Mouse (Mus musculus) liver, embryonic 11.5 days (tissue): ENCODE results near the gene Cdh24. TPM values are rescaled to one million over a fixed set of nuclear protein-coding genes. Genes with fewer than 3 reads are reported as not detected.

Source experiments
- ATAC-seq: fragments of 200-750 bp; cut with Nextera tagmentation; replicated peaks from 2 replicates; pipeline ENCODE4 v1.8.0; 2017; ENCODE audit warnings: moderate number of reproducible peaks, mild to moderate bottlenecking, moderate TSS enrichment, moderate library complexity; ENCODE audit not compliant: low FRiP score
- DNase-seq: peaks from one replicate; pipeline ENCODE4 v3.0.0-alpha.2; 2017; ENCODE audit warnings: low spot score
- H3K27ac ChIP-seq: fragments of 300-500 bp; sonication (generic); 2 replicates; pipeline ENCODE4 v1.5.1; 2014; ENCODE audit warnings: mild to moderate bottlenecking, low read depth, low read length, control low read depth
- H3K27me3 ChIP-seq: fragments of 300-500 bp; sonication (generic); replicated peaks from 2 replicates; pipeline ENCODE4 v1.6.1; 2014; ENCODE audit warnings: low read length, mixed read lengths; ENCODE audit not compliant: control insufficient read depth, insufficient read depth
- H3K36me3 ChIP-seq: fragments of 300-500 bp; sonication (generic); 2 replicates; pipeline ENCODE4 v1.6.1; 2014; ENCODE audit warnings: mild to moderate bottlenecking, low read length, moderate library complexity, mixed read lengths; ENCODE audit not compliant: control insufficient read depth, insufficient read depth
- H3K4me1 ChIP-seq: fragments of 300-500 bp; sonication (generic); replicated peaks from 2 replicates; pipeline ENCODE4 v1.6.1; 2014; ENCODE audit warnings: low read length, mixed read lengths; ENCODE audit not compliant: control insufficient read depth, insufficient read depth
- H3K4me2 ChIP-seq: fragments of 300-500 bp; sonication (generic); 2 replicates; pipeline ENCODE4 v1.6.1; 2014; ENCODE audit warnings: mild to moderate bottlenecking, control low read depth, moderate library complexity
- H3K4me3 ChIP-seq: fragments of 300-500 bp; sonication (generic); 2 replicates; pipeline ENCODE4 v1.5.1; 2014; ENCODE audit warnings: low read depth, low read length, control low read depth
- H3K9ac ChIP-seq: fragments of 300-500 bp; sonication (generic); 2 replicates; pipeline ENCODE4 v1.6.1; 2014; ENCODE audit warnings: low read depth, low read length, control low read depth
- H3K9me3 ChIP-seq: fragments of 300-500 bp; sonication (generic); 2 replicates; pipeline ENCODE4 v1.6.1; 2016; ENCODE audit warnings: low read length, inconsistent platforms, mixed read lengths; ENCODE audit not compliant: control insufficient read depth
- WGBS: fragments of 180-500 bp; shearing (Covaris S2); extraction: QIAGEN DNeasy Blood & Tissue Kit; methylation state at CpG from one replicate; pipeline ENCODE4 v1.1.7; 2014; 5-methylcytosine and 5-hydroxymethylcytosine counted together
- polyA plus RNA-seq: library from polyadenylated mRNA; unstranded; fragments of >200 nt; fragmentation: Nextera tagmentation; extraction: Ambion mirVana; gene quantifications from 2 replicates; pipeline ENCODE4 v1.2.1, GENCODE M21; 2014

Gene Cdh24
- polyA plus RNA-seq, result 1.7 and 1.9 TPM in 2 replicates

DNA sequence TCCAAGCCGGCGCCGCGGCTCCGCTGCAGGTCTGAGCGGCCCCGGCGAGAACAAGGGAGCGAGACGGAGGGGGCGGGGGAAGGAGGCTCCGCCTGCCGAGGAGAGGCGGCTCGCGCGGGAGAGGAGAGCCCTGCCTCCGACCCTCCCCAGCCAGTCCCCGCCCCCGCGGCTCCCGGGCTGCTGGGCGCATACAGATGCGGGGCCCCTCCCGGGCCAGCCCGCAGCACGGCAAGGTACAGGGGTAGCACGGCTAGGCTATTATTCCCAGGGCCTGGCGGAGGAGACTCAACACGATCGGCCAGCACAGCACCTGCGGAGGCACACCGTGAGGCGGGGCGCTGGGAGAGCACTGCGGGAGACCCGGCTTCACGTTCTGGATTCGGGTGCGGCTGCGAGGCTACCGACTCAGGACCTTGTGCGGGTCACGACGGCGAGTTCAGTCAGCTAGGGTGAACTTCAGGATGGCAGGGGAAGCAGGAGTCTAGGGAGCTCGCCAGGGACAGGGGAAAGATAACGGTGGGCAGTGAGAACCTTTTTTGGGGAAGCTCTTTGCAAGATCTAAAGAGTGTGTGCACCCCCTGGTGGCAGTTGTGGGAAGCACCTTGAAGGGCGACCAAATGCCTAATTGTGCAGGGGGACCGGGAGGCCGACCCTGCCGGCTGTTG is at the start of gene Cdh24:
Gene Cdh24, minus strand, starts transcription at position 60 of the 665 bp plus-strand sequence.
- Histone ChIP-seq H3K27ac (peak within 1 kb of the TSS; percentile 64), H3K9ac (peak within 1 kb of the TSS; percentile 77), H3K4me3 (peak within 1 kb of the TSS; percentile 67), H3K27me3 (0 out of 2 replicates have a peak, but pooled peaks cover 3% of the 10 kb centered on the region), H3K4me1 (0 out of 2 replicates have a peak, but pooled peaks cover 9% of the 10 kb centered on the region), H3K9me3 (no peaks in the 10 kb centered on the region), H3K36me3 (peaks cover 37% of the 10 kb centered on the region), H3K4me2 (peak within 1 kb of the TSS; percentile 99)
- peak; percentile 94 for ATAC-seq
- 1% methylated on average over 52 of the region's 52 CpGs for WGBS
- peak; percentile 95 for DNase-seq

DNA sequence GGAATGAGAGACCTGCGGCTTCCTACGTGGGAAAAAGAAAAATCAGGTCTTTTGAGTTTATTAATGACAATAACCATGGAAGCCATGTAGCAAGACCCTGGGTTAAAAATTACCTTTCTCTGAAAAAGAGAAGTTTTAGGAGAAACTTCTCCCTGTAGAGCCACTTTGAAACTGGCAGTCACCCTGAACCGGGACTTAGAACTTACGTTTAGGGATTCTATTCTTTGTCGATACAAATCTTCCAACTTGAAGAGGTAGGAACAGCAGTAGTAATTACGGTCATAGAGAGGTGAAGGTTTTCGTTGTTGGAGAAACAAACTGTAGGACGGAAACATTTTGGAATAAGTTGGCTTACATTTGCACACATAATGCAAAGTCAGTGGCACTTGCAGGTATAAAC is 46.1 kb upstream of the Cdh24 start:
- Histone ChIP-seq H3K9ac (peak overlapping the region; percentile 95), H3K4me3 (peak overlapping the region; percentile 82), H3K36me3 (peaks cover 27% of the 10 kb centered on the region; the same call in 1 of the 2 replicates), H3K27ac (peak overlapping the region; percentile 97; the same call in 1 of the 2 replicates), H3K4me1 (peaks cover 19% of the 10 kb centered on the region), H3K9me3 (no peaks in the 10 kb centered on the region), H3K27me3 (no peaks in the 10 kb centered on the region), H3K4me2 (peak overlapping the region; percentile 68)
- no peak for ATAC-seq
- no peak for DNase-seq
- 5% methylated on average over 8 of the region's 8 CpGs for WGBS

DNA sequence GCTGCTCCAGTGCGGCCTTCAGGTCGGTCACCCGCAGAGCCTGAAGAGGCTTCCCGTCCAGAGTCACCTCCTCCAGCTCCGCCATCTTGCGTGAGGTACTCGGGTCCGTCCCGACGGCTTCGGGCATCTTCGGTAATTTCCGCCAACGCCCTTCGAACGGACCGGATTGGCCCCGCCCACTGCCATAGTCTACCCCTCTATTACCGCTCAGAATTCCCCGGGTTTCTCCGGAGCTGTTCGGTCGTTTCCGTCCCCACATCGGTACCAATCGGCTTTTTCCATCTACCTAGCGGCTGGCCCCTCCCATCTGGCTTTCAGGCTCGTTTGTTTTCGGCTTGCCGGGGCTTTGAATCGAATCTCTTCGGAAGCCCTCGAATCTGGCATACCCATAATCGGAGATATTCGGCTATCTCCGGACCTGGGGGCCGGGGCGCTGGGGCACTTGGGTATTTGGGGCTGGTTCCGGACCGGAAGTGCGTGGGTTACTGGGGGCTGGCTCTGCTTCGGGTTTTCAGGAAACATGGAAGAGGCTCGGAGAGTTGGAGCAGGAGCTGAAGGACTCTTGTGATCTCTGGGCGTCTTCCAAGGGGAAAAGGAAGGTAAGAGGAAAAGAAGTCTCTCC is 45.5 kb upstream of the Cdh24 start, which contains the start of gene Acin1:
Gene Acin1, minus strand, starts transcription at position 410 of the 622 bp plus-strand sequence.
- H3K27me3 ChIP-seq, result no peaks in the 10 kb centered on the region
- DNase-seq (peak; percentile 99), ATAC-seq (peak; percentile 93)
- peak within 1 kb of the TSS; percentile 95 for H3K9ac ChIP-seq
- H3K4me1 ChIP-seq, result peaks cover 19% of the 10 kb centered on the region
- H3K36me3 ChIP-seq, result peaks cover 27% of the 10 kb centered on the region; the same call in 1 of the 2 replicates
- H3K9me3 ChIP-seq, result no peaks in the 10 kb centered on the region
- H3K4me3 ChIP-seq, result peak within 1 kb of the TSS; percentile 82
- peak within 1 kb of the TSS; percentile 97 for H3K27ac ChIP-seq
- peak within 1 kb of the TSS; percentile 76 for H3K4me2 ChIP-seq
- under 1% methylated on average over 44 of the region's 44 CpGs for WGBS

DNA sequence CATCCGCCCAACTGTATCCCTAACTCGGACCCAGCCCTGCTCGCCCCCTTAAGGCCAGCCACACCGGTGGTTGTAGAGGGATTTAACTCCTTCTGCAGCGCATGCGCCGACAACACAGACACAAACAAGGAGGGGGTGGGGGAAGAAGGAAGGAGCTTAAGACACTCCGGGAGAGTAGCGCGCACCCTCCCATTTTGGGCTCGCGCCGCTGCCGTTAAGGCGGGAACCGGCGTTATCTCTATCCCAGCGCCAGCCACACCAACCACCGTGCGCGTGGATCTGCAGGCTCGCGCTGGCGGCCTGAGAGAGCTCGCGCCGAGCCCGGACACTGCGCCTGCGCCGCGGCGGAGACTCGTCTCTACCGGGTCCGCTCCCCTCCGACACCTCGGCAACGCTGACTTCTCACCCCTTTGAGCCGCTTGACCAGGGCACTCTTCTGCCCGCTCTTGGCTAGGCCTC is 44.9 kb upstream of the Cdh24 start, which contains the start of gene 1700123O20Rik:
Gene 1700123O20Rik, plus strand, starts transcription at position 154 of the 459 bp plus-strand sequence.
- Histone ChIP-seq H3K4me3 (peak within 1 kb of the TSS; percentile 82), H3K27ac (peak within 1 kb of the TSS; percentile 97), H3K4me2 (peak within 1 kb of the TSS; percentile 76), H3K9me3 (no peaks in the 10 kb centered on the region), H3K9ac (peak within 1 kb of the TSS; percentile 95), H3K36me3 (peaks cover 27% of the 10 kb centered on the region; the same call in 1 of the 2 replicates), H3K4me1 (peaks cover 19% of the 10 kb centered on the region), H3K27me3 (no peaks in the 10 kb centered on the region)
- peak; percentile 82 for ATAC-seq
- DNase-seq, result no peak
- WGBS, result 1% methylated on average over 41 of the region's 41 CpGs

DNA sequence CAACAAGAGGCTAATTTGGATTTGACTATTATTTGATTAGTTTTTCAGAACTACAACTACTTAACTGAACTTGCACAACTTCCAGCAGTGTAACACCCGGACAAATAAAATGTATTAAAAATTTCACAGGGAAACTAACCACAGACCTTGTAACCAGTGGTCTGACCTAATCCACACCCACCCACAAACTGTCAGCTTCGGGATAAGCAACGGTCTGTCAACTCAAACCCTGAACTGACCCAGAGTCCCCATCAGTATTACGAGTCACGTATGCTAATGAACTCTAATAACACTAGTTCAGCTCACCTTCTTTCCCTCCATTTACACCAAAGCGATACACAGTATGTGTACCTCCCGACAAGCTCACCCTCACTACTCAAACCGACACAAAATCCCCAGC is 44.3 kb upstream of the Cdh24 start:
- Histone ChIP-seq H3K9me3 (no peaks in the 10 kb centered on the region), H3K27ac (peak overlapping the region; percentile 97), H3K4me3 (peak overlapping the region; percentile 82), H3K27me3 (no peaks in the 10 kb centered on the region), H3K9ac (peak overlapping the region; percentile 95), H3K4me2 (peak overlapping the region; percentile 76), H3K36me3 (peaks cover 21% of the 10 kb centered on the region; the same call in 1 of the 2 replicates), H3K4me1 (peaks cover 19% of the 10 kb centered on the region)
- ATAC-seq (no peak), DNase-seq (no peak)
- 5% methylated on average over 8 of the region's 8 CpGs for WGBS

DNA sequence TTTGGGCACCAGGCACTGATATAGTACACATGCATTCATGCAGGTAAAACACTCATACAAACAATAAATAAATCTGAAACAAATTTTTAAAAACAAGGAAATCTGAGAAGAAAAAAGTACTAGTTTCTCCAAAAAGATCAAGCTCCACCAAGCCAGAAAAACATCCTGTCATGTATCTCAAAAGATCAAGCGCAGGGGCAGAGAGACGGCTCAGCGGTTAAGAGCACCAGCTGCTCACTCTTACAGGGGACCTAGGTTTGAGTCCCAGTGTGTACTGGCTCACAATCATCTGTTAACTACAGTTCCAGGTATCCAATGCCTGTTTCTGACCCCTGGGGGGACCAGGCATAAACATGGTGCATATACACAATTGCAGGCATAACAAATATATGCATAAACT is 41.2 kb upstream of the Cdh24 start:
- Histone ChIP-seq H3K4me3 (no peak overlapping the region), H3K4me1 (peaks cover 18% of the 10 kb centered on the region), H3K27ac (no peak overlapping the region), H3K4me2 (no peak overlapping the region; the same call in 1 of the 2 replicates), H3K9me3 (no peaks in the 10 kb centered on the region), H3K27me3 (no peaks in the 10 kb centered on the region), H3K36me3 (peaks cover 21% of the 10 kb centered on the region; the same call in 1 of the 2 replicates), H3K9ac (no peak overlapping the region)
- no peak for DNase-seq
- ATAC-seq, result no peak
- WGBS, result 88% methylated on average over 3 of the region's 3 CpGs

DNA sequence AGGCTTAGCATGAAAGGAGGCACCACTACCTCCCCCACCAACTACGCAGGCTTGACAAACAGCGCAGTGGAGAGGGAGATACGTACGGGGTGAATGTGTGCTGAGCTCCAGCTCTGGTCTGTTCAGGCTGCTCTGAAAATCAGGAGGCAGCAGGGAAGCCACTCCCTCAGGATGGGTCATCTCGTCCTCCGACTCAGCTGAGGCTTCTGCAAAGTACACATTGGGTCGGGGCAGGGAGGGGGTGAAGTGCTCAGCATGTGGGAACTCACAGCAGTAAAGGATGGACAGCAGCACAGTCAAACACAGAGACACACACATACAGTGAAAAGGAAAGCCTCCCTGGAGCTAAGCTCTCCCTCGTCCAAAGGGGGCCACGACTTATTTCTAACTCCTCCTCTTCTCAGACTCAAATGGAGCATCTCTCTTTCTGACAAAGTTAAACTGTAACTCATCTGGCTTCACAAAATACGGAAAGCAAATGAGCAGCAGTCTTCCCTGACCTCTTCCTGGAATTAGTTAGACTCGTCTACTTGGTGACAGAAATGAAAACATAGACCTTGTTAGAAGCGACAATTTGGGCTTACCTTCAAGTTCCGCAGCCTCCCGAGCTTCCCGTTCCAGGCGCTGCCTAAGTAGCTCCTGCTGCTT is 37.6 kb upstream of the Cdh24 start:
- Histone ChIP-seq H3K27ac (no peak overlapping the region), H3K9ac (no peak overlapping the region), H3K4me2 (no peak overlapping the region), H3K27me3 (no peaks in the 10 kb centered on the region), H3K9me3 (no peaks in the 10 kb centered on the region), H3K4me3 (no peak overlapping the region), H3K36me3 (peaks cover 36% of the 10 kb centered on the region), H3K4me1 (0 out of 2 replicates have a peak, but pooled peaks cover 7% of the 10 kb centered on the region)
- WGBS, result 83% methylated on average over 16 of the region's 16 CpGs
- DNase-seq (no peak), ATAC-seq (no peak)

DNA sequence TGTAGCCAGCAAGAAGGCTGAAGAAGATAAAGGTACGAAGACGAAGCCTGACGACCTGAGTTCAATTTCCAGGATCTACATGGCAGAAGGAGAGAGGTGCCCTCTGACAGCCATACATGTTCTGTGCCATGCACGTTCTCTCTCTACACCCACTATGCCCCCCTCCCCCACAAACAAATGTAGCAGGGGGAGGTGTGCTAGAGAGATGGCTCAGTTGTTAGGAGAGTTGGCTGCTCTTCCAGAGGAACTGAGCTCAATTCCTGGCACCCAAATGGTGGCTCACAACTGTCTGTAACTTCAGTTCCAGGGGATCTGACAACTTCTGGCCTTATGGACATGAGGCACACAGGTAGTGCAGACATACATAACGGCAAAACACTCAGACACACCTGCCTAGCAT is 35.1 kb upstream of the Cdh24 start:
- Histone ChIP-seq H3K27me3 (no peaks in the 10 kb centered on the region), H3K27ac (no peak overlapping the region), H3K9me3 (no peaks in the 10 kb centered on the region), H3K4me3 (no peak overlapping the region), H3K9ac (no peak overlapping the region), H3K4me2 (no peak overlapping the region), H3K4me1 (0 out of 2 replicates have a peak, but pooled peaks cover 3% of the 10 kb centered on the region), H3K36me3 (peaks cover 29% of the 10 kb centered on the region)
- DNase-seq (no peak), ATAC-seq (no peak)
- WGBS, result 95% methylated on average over 5 of the region's 5 CpGs
